Mouse (Mus musculus): ENCODE data around the gene Slc16a2.

Gene Slc16a2

DNA sequence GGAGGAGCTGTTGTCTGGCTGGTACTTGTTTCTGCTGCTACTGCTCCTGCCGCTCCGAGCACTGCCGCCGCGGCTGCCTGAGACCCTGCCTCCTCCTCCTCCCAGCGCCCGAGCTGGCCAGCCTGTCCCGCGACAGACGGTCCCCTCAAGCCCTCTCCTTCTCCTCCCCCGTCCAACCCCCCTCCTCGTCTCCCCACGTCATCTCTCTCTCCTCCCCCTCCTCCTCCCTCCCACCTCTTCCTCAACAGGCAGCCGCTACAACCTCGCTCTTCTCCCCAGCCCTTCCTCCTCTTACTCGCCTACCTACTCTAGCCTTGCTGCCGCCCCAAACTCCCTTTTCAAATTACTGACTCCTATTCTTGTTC lies at the start of gene Slc16a2:
Gene Slc16a2 (minus strand): TSS at position 152 of the 365 bp plus-strand sequence.
- DNase-seq, result peak; percentile 44 to 49

DNA sequence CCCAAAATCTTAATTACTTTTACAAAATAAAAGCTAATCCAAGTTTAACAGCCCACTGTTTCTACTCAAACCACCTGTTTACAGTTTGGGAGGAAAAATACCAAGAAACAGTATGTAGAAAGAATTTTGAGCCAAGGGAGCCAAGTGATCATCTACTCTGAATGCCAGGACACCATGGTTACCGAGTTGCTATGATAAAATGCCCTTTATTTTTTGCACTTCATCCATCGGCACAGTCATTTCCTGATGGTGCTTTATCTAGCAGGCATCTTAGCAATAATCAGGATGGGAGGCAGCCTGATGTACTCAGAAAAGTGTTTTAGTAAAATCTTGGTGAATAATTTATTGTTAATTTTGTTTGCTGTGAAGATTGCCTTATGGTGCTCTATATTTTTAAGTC lies 41.7 kb upstream of the Slc16a2 start:
- DNase-seq, result no peak

GRCm38 (mm10) chrX:103862877-103863276 lies 41.1 kb upstream of the Slc16a2 start:
- no peak for DNase-seq

- DNase-seq, result peak in 1 of 2 experiments; percentile 1
Observed at GRCm38 (mm10) chrX:103845266-103845665, 23.5 kb upstream of the Slc16a2 start.

DNA sequence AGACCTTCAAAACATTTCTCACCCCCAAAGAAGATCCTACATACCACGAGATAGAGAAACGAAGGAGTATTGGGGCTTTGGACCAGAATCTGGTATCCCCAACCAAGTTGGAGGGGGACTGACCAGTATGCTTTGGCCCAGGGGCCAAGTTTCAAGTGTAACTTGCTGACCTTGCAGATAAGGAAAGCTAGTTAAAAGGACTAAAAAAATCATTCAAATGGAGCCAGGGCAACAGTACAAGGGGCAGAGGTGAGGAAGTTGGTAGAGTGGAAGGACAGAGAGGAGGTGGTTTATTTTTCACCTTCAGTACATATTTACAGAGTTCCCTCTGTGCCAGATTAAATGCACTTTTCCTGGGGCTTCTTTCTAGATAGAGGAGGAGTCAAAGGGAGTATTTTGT lies 7.1 kb upstream of the Slc16a2 start:
- DNase-seq, result no peak

- no peak for DNase-seq
Observed at GRCm38 (mm10) chrX:103822271-103822811, 558 bp upstream of the Slc16a2 start.

- DNase-seq, result peak in 1 of 2 experiments; percentile 1
Observed at GRCm38 (mm10) chrX:103821195-103821831, 470 bp downstream of the Slc16a2 start.

GRCm38 (mm10) chrX:103820307-103821194 lies 1.2 kb downstream of the Slc16a2 start:
- DNase-seq, result no peak

- no peak for DNase-seq
Observed at GRCm38 (mm10) chrX:103819253-103819652, 2.5 kb downstream of the Slc16a2 start.

- no peak for DNase-seq
Observed at GRCm38 (mm10) chrX:103812690-103813089, 9.1 kb downstream of the Slc16a2 start.

DNA sequence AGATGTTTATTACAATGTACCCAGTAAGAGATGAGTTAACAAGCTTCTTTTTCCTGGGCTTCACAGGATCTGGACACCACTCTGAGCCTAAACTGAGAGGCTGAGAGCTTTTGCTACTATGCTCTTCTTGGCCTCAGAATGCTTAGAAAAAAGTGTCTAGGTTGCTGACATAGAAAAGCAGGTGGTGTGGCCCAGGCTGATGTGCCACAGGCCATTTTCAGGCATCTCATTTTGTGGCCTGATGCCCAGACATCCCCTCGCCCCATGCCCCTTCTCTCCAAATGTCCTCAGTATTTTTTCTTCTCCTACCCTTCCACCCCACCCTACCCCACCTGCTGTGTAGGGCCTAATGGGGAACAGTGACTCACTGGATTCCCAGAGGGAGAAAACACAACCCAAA lies 11.3 kb downstream of the Slc16a2 start:
- DNase-seq, result no peak

DNA sequence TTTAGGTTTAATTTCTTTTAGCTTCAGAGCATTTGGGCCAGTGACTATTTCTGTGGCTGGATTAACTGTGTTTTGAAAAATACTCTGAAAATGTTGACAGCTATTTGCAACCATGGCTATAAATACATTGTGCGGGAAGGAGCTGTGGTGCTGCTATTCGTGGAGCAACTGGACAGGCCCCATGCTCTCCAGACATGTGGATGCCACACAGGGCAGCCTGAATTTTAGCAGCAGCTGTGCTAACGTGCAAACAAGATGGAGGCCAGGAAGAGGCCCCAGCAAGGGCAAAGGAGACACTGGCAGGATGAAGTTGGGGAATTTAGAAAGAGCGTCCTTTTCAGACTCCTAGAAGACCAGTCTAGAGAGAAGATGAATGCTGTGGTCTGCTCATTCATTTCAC lies 15.4 kb downstream of the Slc16a2 start:
- DNase-seq, result no peak

GRCm38 (mm10) chrX:103796961-103797360 lies 24.8 kb downstream of the Slc16a2 start:
- no peak for DNase-seq

DNA sequence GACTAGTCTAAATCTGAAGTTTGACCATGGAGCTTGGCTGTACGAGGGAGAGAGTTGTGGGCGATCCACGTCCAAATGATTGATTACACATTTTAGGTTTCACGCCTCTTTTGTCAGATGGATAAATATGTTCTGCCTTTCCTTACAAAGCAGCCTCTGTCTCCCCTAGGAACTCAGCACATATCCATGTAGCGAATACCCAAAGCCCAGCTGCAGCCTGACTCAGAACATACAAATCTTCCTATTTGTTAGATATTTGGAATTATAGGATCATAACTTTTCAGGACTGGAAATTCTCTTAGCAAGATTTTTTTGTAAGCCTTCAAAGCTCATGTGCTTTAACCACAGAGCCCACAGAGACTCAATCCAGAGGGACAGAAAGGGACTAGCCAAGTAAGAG lies 26.3 kb downstream of the Slc16a2 start:
- no peak for DNase-seq

DNA sequence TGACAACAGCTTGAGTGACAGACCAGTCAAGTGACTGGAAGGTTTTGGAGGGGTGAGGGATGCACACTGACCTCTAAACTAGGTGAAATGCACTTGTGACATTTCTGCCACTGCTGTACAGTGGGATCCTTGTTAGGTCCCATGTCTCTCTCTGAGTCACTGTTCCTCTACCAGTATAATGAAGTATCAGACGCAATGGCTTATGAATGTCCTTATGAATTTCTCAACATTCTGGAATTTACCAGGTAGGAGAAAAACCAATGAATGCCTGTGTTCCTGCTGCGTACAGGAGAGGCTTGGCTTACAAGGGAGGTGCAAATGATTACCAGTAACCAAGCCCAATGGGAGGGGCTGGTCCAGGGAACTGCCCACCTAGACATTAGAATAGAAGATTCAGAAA lies 30.5 kb downstream of the Slc16a2 start:
- DNase-seq, result no peak

DNA sequence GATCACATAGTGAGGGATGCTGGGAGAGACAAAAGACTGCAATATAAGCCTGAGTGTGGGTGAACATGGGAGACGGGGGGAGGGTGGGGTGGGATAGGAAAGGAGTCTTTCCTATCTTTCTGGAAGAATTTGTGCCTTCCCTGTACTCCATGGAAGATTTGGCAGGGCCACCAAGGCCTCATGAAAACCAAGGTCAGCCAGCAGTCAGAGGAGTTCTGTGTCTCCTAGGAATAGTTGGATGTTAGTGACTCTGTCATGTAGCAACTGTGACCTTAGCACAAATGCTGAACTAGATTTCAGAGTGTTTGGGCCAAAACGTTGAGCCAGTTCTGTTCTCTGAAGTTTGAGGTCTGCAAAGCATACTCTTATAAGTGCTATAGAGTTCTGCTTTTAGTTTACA lies 36.1 kb downstream of the Slc16a2 start:
- no peak for DNase-seq

GRCm38 (mm10) chrX:103776412-103776811 lies 45.4 kb downstream of the Slc16a2 start:
- DNase-seq, result no peak

GRCm38 (mm10) chrX:103746197-103746596 lies 75.6 kb downstream of the Slc16a2 start:
- DNase-seq, result peak in 1 of 2 experiments; percentile 2

- no peak for DNase-seq
Observed at GRCm38 (mm10) chrX:103744171-103745039, 77.4 kb downstream of the Slc16a2 start.

GRCm38 (mm10) chrX:103742057-103742315 lies 79.8 kb downstream of the Slc16a2 start:
- DNase-seq, result no peak

GRCm38 (mm10) chrX:103741215-103742056 lies 80.3 kb downstream of the Slc16a2 start:
- DNase-seq, result no peak

DNA sequence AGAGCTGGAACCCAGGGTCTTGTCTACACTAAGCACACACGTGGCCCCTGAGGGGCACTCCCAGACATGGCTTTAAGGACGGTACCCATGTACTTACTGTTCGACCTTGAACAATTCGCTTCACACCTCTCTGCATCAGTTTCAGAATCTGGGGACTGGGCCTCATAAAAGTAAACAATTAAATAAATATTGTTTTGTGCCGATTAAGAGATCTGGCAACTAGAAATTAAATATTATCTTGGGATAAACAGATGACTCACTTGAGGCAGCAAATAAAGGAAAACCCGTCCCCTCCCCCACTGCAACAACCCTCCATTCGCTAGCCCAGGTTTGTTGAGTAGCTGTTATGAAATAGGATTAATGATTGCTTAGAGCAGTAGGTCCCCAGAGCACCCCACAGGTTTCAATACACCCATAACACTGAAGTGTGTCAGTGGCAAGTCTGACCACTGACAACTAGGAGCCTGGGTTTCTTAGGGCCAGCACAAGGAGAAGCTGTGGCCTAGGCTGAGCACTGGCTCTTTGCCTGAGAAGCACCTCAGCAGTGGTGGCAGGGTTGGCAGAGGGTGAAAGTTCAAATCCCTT lies 87.7 kb downstream of the Slc16a2 start:
- no peak for DNase-seq

Data from B cell, adult 2 months (primary cell).